Mouse (Mus musculus) leukemia stem cell, adult 10-12 weeks (primary cell): ENCODE results near the gene Ttc26. TPM values are rescaled to one million over a fixed set of nuclear protein-coding genes. Genes with fewer than 3 reads are reported as not detected.

Experiments used
- polyA plus RNA-seq: library from polyadenylated mRNA; stranded (reverse); fragments of >175 nt; gene quantifications from 2 replicates; pipeline ENCODE4 v1.2.3, GENCODE M21; 2012; ENCODE audit warnings: low replicate concordance

Gene Ttc26
- polyA plus RNA-seq: 0.03 TPM in 1 of 2 replicates, not detected in the other

DNA sequence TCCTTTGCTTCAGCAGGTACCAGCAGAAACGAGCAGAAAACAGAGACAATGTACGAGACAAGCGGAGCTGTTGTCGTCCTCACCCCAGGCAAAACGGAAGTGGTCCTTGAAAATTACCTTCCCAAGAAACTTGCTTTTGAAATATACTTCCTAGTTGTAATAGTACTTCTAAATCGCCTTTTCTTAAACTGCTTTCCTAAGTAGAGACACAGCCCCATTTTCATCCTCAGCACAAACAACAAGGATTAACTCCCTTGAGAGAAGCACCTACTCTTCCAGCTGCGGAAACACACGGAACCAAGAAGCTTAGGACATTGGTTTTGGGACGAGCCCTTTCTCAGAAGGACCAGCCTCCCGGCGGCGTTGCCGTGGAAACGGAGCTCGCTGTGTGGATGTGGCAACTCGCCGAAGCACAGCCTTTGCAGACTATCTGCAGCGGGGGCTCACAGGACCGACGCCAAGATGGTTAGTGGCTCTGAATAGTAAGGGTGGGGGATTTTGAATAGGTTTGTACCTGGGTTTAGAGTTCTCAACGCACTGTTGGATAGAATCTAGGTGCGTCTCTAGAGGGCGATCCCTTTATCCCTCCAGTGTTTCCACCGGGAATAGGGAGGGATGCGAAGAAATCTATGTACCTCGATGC lies at the start of gene Ttc26:
Ttc26 (plus strand) TSS at position 341 of the 643 bp plus-strand sequence.

DNA sequence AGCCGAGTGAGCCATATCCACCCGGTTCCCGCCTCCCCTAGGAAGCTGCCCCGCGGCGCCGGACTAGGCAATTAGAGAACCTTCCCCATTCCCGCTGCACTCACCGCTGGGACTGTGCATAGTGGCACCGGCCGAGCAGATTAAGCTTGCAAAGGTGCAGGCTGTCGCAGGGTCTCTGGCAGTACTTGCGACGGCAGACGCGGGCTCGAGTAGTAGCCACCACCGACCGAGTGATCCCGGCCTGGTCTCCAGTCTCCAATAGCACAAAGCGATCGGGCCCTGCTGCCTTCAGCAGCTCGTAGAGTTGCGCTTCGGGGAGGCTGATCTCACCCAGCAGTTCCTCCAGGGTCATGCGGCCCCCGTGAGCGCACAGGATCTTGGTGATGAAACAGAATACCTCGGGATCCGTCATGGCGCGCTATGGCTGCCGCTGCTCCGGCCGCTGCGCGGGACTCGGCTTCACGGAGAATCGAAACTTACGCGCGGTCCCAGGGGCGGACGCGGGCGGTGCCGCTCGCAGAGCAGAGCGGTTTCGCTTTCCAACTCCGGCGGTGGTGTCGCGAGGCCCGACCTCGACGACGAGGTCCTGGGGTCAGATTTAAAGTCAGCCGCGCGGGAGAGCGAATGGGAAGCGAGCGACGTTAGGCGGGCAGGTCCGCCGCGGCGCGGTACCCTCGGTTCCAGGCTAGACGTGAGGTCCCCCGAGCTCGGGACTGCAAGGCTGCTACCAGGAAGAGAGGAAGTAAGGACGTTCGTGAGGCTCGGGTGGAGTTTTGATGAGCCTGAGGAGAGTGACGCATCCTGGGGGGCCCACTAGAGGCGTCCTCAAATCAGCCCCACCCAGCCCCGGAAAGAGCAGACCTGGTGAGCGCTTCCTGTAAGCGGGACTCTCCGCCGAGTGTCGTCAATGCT lies 27.2 kb upstream of the Ttc26 start, which contains the start of gene Zc3hav1:
Zc3hav1 (minus strand) TSS at position 793 of the 912 bp plus-strand sequence.

DNA sequence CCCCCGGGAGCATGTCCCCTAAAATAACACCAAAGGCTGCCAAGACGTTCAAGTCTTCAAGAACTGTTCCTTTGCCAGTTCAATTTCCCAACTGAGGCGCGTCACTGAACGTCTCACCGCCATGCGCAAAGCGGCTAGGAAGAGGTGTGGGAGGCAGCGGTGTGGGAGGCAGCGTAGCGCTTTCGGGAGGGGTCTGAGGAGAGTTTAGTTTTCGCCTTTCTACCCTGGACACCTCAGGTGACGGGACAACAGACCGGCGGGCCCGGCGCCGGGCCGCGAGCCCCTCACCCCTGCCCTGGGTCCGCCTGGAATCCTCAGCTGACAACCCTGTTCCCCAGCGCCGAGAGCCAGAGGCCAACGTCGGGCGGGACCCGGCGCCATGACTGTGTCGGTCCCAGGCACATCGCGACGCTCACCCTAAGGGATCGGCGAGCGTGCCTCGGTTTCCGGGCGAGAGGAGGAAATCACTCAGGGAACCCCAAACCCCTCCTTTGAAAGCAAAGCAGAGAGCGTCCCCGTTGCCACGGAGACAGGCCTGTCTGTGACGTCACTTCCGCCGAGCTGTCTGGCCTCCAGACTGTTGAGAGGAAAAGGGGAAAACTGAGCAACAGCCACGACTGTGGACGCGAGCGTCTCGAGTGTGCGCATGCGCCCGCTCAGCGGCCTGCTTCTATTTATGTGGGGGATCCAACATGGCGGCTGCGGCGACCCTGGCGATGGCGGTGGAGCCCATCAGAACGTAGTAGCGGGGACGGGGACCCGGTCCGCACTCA lies 52.2 kb downstream of the Ttc26 start, which contains the start of gene Ubn2:
Ubn2 (plus strand) TSS at position 690 of the 773 bp plus-strand sequence.

Other genes with a start within 250 kb of the Ttc26 start
- gene D630045J12Rik, start 127.5 kb upstream of the Ttc26 start, polyA plus RNA-seq: 0.18 and 0.19 TPM in 2 replicates
- 0.92 and 1.5 TPM in 2 replicates for gene Zc3hav1l, start 82.2 kb upstream of the Ttc26 start, polyA plus RNA-seq
- 16.8 and 35.5 TPM in 2 replicates for gene Zc3hav1, start 26.9 kb upstream of the Ttc26 start, polyA plus RNA-seq
- gene Ubn2, start 52.5 kb downstream of the Ttc26 start, polyA plus RNA-seq: 4.8 and 9.4 TPM in 2 replicates
- gene Fmc1, start 152.0 kb downstream of the Ttc26 start, polyA plus RNA-seq: 62.8 and 109 TPM in 2 replicates
- 89.8 and 200 TPM in 2 replicates for gene Luc7l2, start 169.9 kb downstream of the Ttc26 start, polyA plus RNA-seq